Mouse (Mus musculus): ENCODE data around the gene Rb1.

Rb1 gene

DNA sequence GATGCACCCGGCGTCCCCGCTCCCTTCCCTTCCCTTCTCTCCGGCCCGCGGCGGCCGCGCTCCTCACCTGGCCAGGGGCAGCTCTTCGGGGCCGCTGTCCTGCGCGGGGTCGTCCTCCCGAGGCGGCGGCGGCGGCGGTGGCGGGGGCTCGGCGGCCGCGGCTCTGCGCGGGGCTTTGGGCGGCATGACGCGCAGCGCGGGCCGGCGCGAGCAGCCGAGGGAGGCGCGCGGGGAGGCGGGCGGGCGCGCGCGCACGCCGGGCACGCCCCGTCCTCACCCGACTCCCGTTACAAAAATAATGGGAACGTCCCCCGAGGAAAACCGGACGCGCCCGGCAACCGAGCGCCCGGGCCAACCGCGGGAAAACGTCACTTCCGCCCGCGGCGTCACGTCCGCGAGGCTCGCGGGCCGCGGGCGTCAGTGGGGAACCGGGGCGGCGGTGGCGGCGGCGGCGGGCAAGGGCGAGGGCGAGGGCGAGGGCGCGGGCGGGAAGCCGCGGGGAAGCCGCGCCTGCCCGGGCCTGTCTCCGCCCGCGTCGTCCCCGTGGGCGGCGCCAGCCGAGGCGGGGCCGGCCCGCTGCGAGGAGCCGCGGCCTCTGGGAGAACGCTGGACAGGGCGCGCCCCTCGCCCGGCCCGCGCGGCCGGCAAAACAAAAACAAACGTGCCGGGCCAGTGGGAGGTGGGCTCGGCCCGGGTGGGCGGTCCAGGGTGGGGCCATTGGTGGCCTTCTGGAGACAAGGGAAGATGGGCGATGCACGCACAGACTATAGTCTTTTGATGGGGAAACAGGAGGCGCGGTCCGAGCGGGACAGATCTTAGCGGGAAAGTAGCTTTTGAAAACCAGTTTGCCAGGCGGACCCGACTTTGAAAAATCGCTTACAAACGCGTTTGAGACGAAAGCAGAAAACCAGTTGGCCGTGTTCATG, at the start of gene Rb1:
Gene Rb1, minus strand, starts transcription at position 367 of the 926 bp plus-strand sequence.
- peak; percentile 67 for DNase-seq (ENCODE audit: low read depth, low spot score)

DNA sequence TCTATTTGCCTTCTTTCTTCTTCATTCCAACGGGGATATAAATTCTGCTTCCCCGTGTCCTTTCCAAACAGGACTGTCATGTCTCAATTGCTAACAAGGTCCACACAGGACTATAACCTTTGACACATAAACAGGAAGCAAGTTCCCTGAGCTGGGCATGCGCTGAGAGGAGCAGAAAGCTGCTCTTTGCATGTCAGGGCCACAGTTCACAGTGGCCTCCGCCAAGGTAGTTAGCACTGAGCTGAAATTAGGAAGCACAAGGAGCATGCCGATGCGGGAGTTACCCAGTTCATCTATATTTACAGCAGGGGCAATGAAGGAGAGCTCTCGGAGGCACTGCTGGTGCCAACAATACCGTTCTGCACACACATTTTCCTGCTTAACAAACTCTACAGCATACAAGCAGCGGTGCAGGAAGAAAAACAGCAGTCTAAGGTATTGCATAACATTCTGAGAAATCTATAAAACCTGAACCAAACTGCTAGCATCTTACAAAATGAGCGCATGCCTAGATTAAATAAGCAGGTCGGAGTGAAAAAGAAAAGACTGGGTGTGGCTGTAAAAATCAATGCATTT, 48.8 kb upstream of the Rb1 start:
- DNase-seq (ENCODE audit: low read depth, low spot score), result no peak

DNA sequence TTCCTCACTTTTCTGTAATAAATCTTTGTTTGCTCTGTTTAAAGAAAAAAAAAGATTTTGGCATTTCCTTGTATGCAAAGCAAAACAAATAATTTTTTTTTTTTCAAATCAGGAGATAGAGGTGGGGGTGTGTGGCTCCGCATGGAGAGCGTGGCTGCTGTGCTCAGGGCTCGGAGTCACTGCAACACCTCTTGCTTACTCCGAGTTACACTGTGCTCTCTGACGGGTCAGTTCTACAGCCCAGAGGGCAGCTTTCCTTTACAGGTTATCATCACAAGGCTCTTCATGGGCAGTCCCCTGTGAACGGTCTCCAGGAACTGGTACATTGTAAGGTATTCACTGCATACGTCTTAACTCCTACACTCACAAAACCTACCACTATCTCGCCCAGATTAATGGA, 48.0 kb upstream of the Rb1 start:
- DNase-seq (ENCODE audit: low read depth, low spot score), result no peak

DNA sequence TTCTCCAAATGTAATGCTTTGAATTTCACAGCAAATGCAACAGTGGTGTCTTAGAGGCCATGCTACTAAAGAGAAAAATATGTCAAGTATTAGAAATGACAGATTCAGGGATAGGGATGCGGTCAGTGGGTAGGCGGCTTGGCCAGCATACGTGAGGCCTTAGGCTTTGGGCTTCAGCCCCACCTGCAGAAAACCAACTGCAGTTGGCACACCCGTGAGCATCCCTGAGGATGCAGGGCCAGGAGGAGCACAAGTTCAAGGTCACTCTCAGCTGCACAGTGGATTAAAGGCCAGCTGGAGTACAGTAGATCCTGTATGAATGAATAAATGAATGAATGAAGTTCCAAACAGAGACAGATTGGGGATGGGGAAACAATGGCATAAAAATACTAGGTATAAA, 47.4 kb upstream of the Rb1 start:
- DNase-seq (ENCODE audit: low read depth, low spot score), result no peak

DNA sequence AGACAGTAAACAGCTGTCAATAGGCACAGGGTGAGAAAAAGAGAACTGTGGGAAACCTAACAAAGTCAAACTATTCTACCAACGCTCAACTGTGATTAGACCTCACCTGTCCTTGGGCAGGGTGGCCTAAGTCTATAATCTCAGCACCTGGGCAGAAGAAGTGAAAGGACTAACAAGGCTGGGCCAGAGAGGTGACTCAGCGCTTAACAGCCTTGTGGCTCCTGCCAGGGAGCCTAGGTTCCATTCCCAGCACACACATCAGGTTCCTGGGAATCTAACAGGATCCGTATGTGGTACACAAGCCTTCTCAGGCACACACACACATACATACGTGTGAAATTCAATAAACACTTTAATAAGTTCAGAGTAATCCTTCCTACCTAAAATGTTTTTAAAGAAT, 46.0 kb upstream of the Rb1 start:
- no peak for DNase-seq (ENCODE audit: low read depth, low spot score)

DNA sequence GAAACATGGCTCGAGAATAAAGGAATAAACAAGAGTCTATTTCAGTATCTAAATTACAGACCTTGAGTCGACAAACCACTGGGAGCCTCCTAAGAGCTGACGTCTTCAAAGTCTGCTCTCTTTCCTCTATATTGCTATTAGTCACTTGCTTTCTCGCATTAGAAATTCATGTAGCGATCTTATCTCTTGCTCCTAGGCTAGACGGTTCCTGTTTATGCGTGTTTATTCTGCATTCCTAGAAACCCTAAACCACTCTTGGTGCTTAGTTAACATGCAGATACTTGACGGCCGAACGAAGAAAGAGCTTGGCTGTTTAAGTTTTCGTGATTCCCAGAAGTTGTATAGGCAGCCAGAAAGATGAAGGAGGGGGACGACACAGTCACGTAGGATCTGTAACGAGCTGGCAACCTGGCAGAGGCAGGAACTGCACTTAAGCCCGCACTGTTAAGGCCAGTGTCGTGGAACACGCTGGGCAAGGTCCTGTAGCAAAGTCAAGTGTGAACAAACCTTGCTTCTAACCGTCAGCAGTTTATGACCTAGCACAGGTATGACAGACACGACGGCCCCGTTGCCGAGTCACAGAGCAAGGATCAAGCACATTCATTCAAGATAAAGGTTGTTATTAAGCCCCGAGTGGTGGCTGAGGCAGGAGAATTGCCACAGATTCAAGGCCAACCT, 45.2 kb upstream of the Rb1 start:
- no peak for DNase-seq (ENCODE audit: low read depth, low spot score)

DNA sequence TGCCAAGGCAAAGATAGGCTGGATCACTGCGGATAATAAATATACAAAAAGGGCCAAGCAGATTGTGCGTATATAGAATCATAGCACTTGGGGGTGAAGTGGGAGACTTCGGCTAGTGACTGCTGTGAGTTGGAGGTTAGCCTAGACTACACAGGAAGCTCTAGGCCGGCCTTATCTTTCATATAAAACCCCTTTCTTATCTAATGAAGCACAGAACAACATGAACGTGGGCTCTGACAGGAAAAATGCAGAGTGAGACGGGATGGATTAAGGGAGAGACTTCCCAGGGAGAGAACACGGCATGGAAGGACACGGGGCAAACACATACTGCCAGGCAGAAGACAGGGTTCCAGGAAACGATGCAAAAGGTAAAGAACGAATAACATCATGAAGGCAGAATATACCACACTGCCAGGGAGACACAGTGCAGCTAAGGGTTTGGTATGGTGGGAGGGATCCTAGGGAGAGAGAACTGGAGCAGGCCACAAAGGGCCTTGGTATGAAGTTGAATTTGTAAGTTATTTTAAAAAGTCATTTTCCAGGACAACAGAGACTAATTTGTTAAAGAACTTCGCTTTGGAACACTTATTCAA, 44.6 kb upstream of the Rb1 start:
- no peak for DNase-seq (ENCODE audit: low read depth, low spot score)

DNA sequence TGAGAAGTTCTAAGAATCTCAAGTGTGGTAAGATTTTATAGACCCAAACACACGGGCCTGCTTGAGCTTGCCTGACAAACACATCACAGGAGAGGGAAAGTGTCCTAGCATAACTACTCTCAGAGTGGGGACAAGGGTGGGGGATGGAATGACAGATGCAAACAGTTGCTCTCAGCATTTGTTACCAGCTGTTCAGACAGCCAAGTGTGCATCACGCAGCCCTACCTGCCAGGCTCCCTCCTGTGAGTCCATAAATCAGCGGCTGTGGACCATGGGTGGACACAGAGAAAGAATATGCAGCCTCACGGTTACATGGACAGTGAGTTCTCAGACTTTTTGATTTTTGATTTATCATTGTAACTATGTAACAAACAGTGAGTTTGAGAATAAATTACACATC, 44.0 kb upstream of the Rb1 start:
- DNase-seq (ENCODE audit: low read depth, low spot score), result no peak

DNA sequence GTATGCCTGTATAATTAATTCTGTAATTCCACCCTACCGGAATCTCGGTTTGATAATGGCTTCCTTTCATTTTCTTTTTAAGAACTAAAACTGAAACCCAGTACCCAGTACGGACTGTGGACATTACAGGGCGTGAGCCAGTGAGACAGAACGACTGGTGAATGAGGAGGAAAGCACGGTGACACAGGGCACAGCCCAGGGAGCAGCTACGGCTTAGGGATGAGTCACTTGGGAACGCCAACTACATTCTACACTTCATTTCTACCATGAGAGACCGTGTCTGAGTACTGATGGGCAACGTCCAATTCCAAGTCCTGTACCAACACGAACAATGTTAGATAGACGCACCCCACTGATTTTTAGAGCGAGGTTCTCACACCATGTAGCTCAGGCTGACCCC, 43.3 kb upstream of the Rb1 start:
- no peak for DNase-seq (ENCODE audit: low read depth, low spot score)

DNA sequence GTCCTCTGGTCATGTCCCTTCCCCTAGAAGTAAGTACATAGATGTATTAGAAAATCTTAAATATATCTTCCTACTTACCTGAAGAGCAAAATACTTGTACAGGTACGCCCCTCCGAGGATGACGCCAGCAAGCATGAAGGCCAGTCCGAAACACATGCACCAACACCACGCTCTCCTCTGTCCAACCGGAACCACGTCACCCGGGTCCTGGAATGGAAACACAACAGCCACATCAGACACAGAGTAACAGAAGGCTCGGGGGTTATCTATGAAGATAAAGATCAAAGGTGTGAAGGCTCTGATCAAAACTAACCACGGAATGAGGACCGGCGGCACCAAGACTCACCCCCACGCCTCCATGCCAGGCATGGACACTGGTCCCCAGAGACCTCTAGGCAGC, 42.6 kb upstream of the Rb1 start:
- DNase-seq (ENCODE audit: low read depth, low spot score), result no peak

DNA sequence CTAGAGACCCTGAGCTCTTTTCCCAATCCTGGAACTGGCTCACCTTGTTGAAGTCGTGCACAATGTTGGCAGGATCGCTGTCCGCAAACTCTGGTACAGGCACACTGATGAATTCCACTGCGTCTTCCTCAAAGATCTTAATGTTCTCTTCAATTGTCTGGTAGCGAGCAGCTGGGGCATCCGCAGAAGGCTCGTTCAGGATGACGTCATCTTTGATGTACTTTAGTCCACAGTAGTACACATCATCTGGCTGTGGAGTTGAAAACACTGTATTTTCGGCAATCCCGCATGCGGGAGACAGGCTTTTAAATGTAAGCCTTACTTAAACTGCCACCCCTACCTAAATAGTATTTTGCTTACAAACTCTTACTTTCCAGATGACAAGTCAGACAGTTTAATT, 40.7 kb upstream of the Rb1 start:
- DNase-seq (ENCODE audit: low read depth, low spot score), result no peak

DNA sequence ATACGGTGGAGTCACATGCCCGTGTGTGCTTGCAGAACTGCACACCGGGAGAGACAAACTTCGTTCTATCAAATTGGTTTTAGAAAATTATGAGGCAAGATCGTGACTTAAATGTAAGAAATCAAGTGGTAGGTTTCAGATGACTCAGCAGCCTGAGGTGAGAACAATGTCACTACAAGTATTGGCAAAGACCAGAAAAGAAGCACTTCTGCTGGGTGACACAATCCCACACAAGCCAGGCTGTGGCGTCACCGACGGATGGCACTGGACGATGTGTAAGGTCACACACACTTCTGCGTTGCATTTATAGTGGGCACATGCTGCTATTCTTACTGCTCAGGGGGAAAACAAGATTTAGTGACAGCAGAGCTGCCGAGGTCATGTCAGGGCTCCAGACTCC, 38.2 kb upstream of the Rb1 start:
- no peak for DNase-seq (ENCODE audit: low read depth, low spot score)

DNA sequence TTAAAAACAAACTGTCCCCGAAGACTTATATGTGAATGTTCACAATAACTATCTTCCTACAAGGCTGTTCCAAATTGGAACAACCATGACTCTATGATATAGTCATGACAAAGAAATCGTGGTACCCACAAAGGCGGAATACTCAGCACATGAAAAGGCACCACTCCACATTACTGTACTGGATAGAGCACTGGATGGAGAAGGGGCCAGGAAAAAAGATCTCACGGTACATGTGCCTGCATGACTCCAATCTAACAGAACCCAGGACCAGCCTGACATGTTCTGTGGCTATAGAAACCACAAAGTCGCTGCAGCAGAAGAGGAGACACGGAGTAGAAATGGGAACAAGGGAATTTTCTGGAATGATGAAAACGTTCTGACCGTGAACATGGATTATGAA, 29.1 kb upstream of the Rb1 start:
- no peak for DNase-seq (ENCODE audit: low read depth, low spot score)

DNA sequence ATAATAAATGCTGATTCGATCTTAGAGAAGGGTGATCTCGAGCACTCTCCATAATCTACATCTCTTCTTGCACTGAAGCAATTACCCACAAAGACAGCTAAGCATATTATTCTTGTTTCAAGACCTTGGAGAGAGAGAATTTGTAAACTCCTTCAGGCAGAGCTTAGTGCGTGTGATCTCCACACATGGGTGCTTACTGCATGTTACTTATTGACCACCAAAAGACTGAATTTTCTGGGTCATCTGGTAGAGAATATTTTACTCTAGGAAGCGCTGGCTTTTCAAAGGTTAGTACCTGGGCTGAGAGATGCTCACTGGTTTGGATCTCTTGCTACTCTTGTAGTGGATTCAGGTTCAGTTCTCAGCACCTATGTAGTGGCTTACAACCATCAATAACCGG, 25.5 kb upstream of the Rb1 start:
- no peak for DNase-seq (ENCODE audit: low read depth, low spot score)

DNA sequence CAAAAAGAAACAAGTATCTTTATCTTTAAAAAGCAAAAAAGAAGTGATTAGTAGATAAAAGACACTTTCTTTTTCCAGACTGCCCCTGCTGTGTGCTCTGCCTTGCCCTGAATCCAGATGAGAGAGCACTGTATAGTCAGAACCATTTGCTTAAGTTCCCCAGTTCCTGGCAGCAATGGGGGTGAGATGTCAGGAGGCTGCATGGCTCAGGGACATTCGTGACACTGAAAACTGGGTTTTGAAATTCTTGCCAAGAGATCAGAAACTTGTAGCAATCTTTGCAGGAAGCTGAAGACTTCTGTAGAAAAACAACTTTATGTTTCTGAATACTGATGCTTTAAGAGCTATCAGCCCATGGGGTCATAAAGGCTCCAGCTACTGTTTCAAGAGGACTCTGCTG, 24.4 kb upstream of the Rb1 start:
- no peak for DNase-seq (ENCODE audit: low read depth, low spot score)

DNA sequence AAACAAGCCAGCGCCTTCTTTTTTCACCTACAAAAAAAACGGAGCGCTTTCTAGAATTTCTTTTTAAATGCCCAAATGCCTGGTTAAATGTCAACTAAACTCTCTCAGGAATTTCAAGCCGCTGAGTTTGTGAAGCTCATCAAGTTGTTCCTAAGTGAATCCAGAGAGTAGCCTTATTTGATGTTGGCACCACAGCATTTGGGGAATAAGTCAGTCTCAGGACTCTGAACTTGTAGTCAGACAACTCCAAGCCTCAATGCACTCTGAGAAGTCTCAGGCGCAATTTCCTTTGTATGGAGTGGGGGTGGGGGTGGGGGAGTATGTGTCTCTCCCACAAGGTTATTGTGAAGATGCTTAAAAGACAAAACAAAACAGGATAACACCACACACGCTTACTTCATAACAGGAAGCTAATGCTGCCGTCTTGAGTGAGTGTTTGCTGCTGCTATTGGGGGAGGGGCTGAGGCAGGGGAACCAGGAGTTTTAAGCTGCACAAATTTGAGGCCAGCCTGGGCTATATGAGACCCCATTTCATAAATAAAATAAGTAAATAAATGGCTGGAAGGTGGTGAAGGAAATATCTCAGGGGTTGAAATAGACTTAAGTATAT, 23.5 kb upstream of the Rb1 start:
- no peak for DNase-seq (ENCODE audit: low read depth, low spot score)

DNA sequence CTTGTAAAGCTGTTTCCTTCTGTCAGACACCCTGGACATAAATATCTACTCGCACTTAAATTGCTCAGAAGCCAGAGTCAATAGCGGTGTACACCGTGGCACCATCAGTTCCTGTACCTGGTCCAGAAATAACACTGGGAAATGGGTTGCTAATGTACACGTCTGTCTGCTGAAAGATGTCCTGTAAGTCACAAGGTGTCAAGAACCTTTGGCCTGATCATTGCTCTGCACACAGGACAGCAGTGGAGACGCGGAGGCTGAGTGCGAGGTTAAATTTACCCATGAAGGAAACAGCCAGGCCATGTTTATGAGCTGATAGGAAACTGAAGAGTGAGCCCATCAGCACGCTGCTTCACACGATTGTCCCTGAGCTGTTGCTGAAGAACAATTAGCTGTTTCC, 21.7 kb upstream of the Rb1 start:
- DNase-seq (ENCODE audit: low read depth, low spot score), result no peak

DNA sequence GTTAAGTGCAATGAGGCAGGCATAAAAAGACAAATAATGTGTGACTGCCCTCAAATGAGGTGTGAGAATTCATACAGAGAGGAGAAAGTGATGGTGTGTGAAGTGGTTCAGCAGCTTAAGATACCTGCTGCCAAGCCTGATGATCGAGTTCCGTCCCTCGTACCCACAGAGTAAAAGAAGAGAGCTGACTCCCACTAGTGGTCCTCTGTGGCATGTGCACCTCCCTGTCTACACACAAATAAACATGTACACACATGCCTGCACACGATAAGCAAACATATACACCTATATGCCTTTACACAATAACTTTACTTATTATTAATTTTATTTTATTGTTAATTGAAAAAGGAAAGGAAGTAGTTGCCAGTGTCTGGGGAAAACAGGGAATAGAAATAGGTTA, 20.0 kb upstream of the Rb1 start:
- no peak for DNase-seq (ENCODE audit: low read depth, low spot score)

DNA sequence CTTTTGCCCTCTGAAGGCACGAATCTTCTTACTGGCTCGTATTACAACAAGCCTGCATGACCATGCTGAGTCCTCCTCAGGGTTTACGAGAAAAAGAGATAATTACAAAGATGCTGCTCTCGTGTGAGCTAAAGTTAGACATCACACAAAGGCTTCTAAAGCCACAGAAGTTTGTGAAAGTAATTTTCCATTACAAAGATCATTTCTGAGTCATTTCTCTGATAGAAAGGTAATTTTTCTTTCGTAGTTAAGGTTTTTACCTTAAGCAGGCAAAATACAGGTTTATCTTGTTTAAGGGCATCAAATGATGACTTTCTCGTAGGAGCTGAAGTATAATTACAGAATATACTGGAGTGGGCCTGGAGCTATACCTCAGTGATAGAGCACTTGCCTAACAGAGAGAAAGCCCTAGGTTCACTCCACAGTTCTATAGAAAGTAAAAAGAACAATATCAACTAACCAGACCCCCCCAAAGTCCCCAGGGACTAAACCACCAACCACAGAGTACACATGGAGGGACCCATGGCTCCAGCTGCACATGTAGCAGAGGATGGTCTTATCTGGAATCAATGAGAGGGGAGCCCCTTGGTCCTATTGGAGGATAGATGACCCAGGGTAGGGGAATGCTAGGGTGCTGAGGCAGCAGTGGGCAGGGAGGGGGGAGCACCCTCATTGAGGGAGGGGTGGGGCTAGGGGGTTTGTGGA, 14.6 kb upstream of the Rb1 start:
- no peak for DNase-seq (ENCODE audit: low read depth, low spot score)

DNA sequence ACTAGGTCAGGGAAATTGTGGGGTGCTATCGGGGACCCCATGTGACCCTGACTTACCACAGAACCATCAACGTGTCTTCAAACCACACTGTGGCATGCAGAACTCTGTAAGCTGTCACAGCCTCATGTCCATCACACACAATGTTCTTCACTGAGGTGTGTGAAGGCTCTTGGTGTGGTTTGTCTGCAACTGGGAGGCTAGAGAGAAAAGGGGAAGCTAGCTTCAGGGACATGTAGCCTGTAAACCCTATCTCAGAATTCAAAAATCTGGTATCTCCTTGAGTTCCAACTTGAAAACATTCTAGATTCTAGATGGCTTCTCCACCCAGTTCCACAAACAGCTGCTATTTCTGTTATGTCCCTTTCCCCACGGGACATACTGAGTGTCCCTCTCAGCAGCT, 14.0 kb upstream of the Rb1 start:
- no peak for DNase-seq (ENCODE audit: low read depth, low spot score)

DNA sequence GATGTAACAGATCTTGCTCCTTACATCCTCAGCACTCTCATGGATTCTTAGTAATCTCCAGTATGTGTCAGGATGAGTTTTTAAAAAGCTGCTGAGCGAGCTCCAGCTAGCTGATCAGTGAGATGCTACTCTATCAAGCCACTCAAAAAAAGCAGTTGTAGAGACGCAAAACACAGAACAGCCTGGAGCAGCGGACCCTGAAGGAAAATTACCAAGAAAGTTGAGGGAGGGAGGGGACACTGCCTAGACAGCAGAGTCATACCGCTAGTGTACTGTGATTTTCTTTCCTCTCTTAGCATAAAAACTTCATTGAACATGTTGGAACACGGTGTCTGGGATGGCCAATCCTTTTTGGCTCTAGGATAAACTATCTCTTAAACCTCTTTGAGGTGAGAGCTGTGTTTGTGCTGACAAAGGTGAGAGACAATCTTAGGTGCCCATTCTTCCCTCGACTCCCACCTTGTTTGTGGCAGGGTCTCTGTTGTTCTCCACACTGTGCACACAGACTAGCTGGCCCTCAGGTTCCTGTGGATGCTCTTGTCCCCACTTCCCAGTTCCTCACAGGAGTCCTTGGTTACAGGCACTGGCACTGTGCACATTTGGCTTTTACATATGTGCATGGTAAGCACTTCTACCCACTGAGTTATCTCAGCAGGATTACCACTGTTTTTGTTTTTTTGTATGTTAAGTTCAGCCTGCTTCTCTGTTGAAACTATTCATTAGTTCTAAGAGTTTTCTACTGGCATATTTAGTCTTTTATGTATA, 10.9 kb upstream of the Rb1 start:
- no peak for DNase-seq (ENCODE audit: low read depth, low spot score)

All from forelimb bud, embryonic 11.5 days (tissue).